Mouse (Mus musculus): ENCODE measurements around the gene Ppp1r36. TPM values are rescaled to one million over a fixed set of nuclear protein-coding genes. Genes with fewer than 3 reads are reported as not detected.
"Not testable (repeated sequence)": the region's sequence is repeated elsewhere in the genome, so short reads cannot be mapped to it uniquely, and the experiment has no call there.

Ppp1r36 gene
- total RNA-seq, 2 experiments from 2014 or later, result 0.31 to 0.51 TPM

GRCm38 (mm10) chr12:76435084-76435483 is 17.7 kb downstream of the Ppp1r36 start:
- DNase-seq, result no peak
- intact Hi-C loops (cut with DNase I; ENCODE audit: low total_unique reads), result no loop called here

- no peak for DNase-seq
- intact Hi-C loops (cut with DNase I; ENCODE audit: low total_unique reads), result no loop called here
Observed at GRCm38 (mm10) chr12:76435549-76435948, 18.2 kb downstream of the Ppp1r36 start.

- intact Hi-C loops (cut with DNase I; ENCODE audit: low total_unique reads); DNase-seq: not testable (repeated sequence)
Observed at GRCm38 (mm10) chr12:76443488-76443887, 26.1 kb downstream of the Ppp1r36 start.

GRCm38 (mm10) chr12:76444359-76444772 is 27.0 kb downstream of the Ppp1r36 start:
- no peak for DNase-seq
- intact Hi-C loops (cut with DNase I; ENCODE audit: low total_unique reads), result no loop called here

- intact Hi-C loops (cut with DNase I; ENCODE audit: low total_unique reads), result no loop called here
Observed at GRCm38 (mm10) chr12:76444862-76445261, 27.5 kb downstream of the Ppp1r36 start.

GRCm38 (mm10) chr12:76446201-76446600 is 28.9 kb downstream of the Ppp1r36 start:
- intact Hi-C loops (cut with DNase I; ENCODE audit: low total_unique reads), result no loop called here
- DNase-seq, result no peak

More at GRCm38 (mm10) chr12:76444862-76445261, 27.5 kb downstream of the Ppp1r36 start:
- no peak for DNase-seq

- no peak for DNase-seq
- intact Hi-C loops (cut with DNase I; ENCODE audit: low total_unique reads), result no loop called here
Observed at GRCm38 (mm10) chr12:76448127-76448526, 30.8 kb downstream of the Ppp1r36 start.

GRCm38 (mm10) chr12:76452203-76452602 is 34.9 kb downstream of the Ppp1r36 start:
- intact Hi-C loops (cut with DNase I; ENCODE audit: low total_unique reads), result no loop called here
- DNase-seq, result no peak

- intact Hi-C loops (cut with DNase I; ENCODE audit: low total_unique reads), result not testable (repeated sequence)
Observed at GRCm38 (mm10) chr12:76458445-76458844, 41.1 kb downstream of the Ppp1r36 start.

GRCm38 (mm10) chr12:76459032-76459431 is 41.7 kb downstream of the Ppp1r36 start:
- intact Hi-C loops (cut with DNase I; ENCODE audit: low total_unique reads), result no loop called here
- DNase-seq, result no peak

More at GRCm38 (mm10) chr12:76458445-76458844, 41.1 kb downstream of the Ppp1r36 start:
- DNase-seq, result not testable (repeated sequence)

- DNase-seq, result no peak
- intact Hi-C loops (cut with DNase I; ENCODE audit: low total_unique reads), result loop anchor here (10.0 kb wide), 1 partner anchor 109 kb away; no protein-coding TSS in a partner anchor
Observed at GRCm38 (mm10) chr12:76463391-76463790, 46.1 kb downstream of the Ppp1r36 start.

GRCm38 (mm10) chr12:76464651-76465252 is 47.4 kb downstream of the Ppp1r36 start:
- intact Hi-C loops (cut with DNase I; ENCODE audit: low total_unique reads), result loop anchor here (10.0 kb wide), 1 partner anchor 110 kb away; no protein-coding TSS in a partner anchor
- DNase-seq, result no peak

- intact Hi-C loops (cut with DNase I; ENCODE audit: low total_unique reads), result loop anchor here (10.0 kb wide), 1 partner anchor 112 kb away; no protein-coding TSS in a partner anchor
- DNase-seq, result peak; percentile 51
Observed at GRCm38 (mm10) chr12:76466651-76467050, 49.3 kb downstream of the Ppp1r36 start.

GRCm38 (mm10) chr12:76467256-76467655 is 49.9 kb downstream of the Ppp1r36 start:
- DNase-seq, result no peak
- intact Hi-C loops (cut with DNase I; ENCODE audit: low total_unique reads), result loop anchor here (10.0 kb wide), 1 partner anchor 112 kb away; no protein-coding TSS in a partner anchor

GRCm38 (mm10) chr12:76472046-76472445 is 54.7 kb downstream of the Ppp1r36 start:
- intact Hi-C loops (cut with DNase I; ENCODE audit: low total_unique reads), result loop anchor here (10.0 kb wide), 2 partner anchors 67 to 177 kb away; partner anchors contain the start of gene Hspa2
- peak; percentile 64 for DNase-seq

GRCm38 (mm10) chr12:76473562-76474245 is 56.4 kb downstream of the Ppp1r36 start:
- no peak for DNase-seq
- intact Hi-C loops (cut with DNase I; ENCODE audit: low total_unique reads), result loop anchor here (10.0 kb wide), 2 partner anchors 69 to 179 kb away; partner anchors contain the start of gene Hspa2

GRCm38 (mm10) chr12:76474246-76474583 is 56.9 kb downstream of the Ppp1r36 start:
- DNase-seq, result no peak
- intact Hi-C loops (cut with DNase I; ENCODE audit: low total_unique reads), result loop anchor here (10.0 kb wide), 2 partner anchors 69 to 179 kb away; partner anchors contain the start of gene Hspa2

GRCm38 (mm10) chr12:76474802-76475201 is 57.5 kb downstream of the Ppp1r36 start:
- intact Hi-C loops (cut with DNase I; ENCODE audit: low total_unique reads), result loop anchor here (10.0 kb wide), 2 partner anchors 70 to 180 kb away; partner anchors contain the start of gene Hspa2
- DNase-seq, result no peak

GRCm38 (mm10) chr12:76476146-76476545 is 58.8 kb downstream of the Ppp1r36 start:
- DNase-seq, result no peak
- intact Hi-C loops (cut with DNase I; ENCODE audit: low total_unique reads), result loop anchor here (10.0 kb wide), 2 partner anchors 71 to 181 kb away; partner anchors contain the start of gene Hspa2

GRCm38 (mm10) chr12:76478309-76479023 is 61.1 kb downstream of the Ppp1r36 start:
- no peak for DNase-seq
- intact Hi-C loops (cut with DNase I; ENCODE audit: low total_unique reads), result loop anchor here (10.0 kb wide), 2 partner anchors 74 to 184 kb away; partner anchors contain the start of gene Hspa2
